Mouse (Mus musculus): Measurements from ENCODE around the gene Elf2. TPM values are rescaled to one million over a fixed set of nuclear protein-coding genes. Genes with fewer than 3 reads are reported as not detected.
"Not testable (repeated sequence)": the region's sequence is repeated elsewhere in the genome, so short reads cannot be mapped to it uniquely, and the experiment has no call there.

The Elf2 gene
- total and polyA plus RNA-seq, 3 experiments, result 25.6 to 56.9 (median 55.7) TPM

- H3K4me1 ChIP-seq (ENCODE audit: control insufficient read depth, insufficient read depth, low read length), result peaks cover 10% of the 10 kb centered on the region
- H3K9ac ChIP-seq (ENCODE audit: low read depth, low read length), result no peak overlapping the region
- H3K36me3 ChIP-seq (ENCODE audit: control insufficient read depth, insufficient read depth, low read length), result no peaks in the 10 kb centered on the region
- H3K79me2 ChIP-seq (replicated peaks; ENCODE audit: control insufficient read depth, insufficient read depth, low read length), result peaks cover 5% of the 10 kb centered on the region
- WGBS, result 83% methylated on average over 7 of the region's 7 CpGs
- DNase-seq, result no peak
- TF ChIP-seq EP300 (IDR thresholded peaks at IDR 0.05; ENCODE audit: insufficient read depth, low read depth, low read length), result no peak
- no peak for TF ChIP-seq CTCF (IDR thresholded peaks at IDR 0.05)
- intact Hi-C loops (cut with DNase I), result no loop called here
- no peak overlapping the region for H3K27ac ChIP-seq
- H3K27me3 ChIP-seq (ENCODE audit: control insufficient read depth, insufficient read depth, low read length), result no peaks in the 10 kb centered on the region
- H3K4me3 ChIP-seq, result no peak overlapping the region
Observed at GRCm38 (mm10) chr3:51322326-51322725, 18.1 kb downstream of the Elf2 start.

- H3K79me2 ChIP-seq (replicated peaks; ENCODE audit: control insufficient read depth, insufficient read depth, low read length), result peaks cover 5% of the 10 kb centered on the region
- no peak overlapping the region for H3K27ac ChIP-seq
- DNase-seq, result no peak
- 94% methylated on average over 5 of the region's 5 CpGs for WGBS
- no peak overlapping the region for H3K4me3 ChIP-seq
- H3K27me3 ChIP-seq (ENCODE audit: control insufficient read depth, insufficient read depth, low read length), result no peaks in the 10 kb centered on the region
- no peak overlapping the region for H3K9ac ChIP-seq (ENCODE audit: low read depth, low read length)
- intact Hi-C loops (cut with DNase I), result no loop called here
- no peaks in the 10 kb centered on the region for H3K36me3 ChIP-seq (ENCODE audit: control insufficient read depth, insufficient read depth, low read length)
- TF ChIP-seq CTCF (IDR thresholded peaks at IDR 0.05) (no peak), EP300 (IDR thresholded peaks at IDR 0.05; ENCODE audit: insufficient read depth, low read depth, low read length) (no peak), POLR2A (IDR thresholded peaks at IDR 0.05; ENCODE audit: insufficient read depth, low read depth, low read length) (no peak)
- peaks cover 4% of the 10 kb centered on the region for H3K4me1 ChIP-seq (ENCODE audit: control insufficient read depth, insufficient read depth, low read length)
Observed at GRCm38 (mm10) chr3:51321141-51321540, 19.3 kb downstream of the Elf2 start.

- H3K27me3 ChIP-seq (ENCODE audit: control insufficient read depth, insufficient read depth, low read length); H3K27ac ChIP-seq; DNase-seq; intact Hi-C loops (cut with DNase I); H3K79me2 ChIP-seq (replicated peaks; ENCODE audit: control insufficient read depth, insufficient read depth, low read length); H3K4me3 ChIP-seq; H3K4me1 ChIP-seq (ENCODE audit: control insufficient read depth, insufficient read depth, low read length); H3K36me3 ChIP-seq (ENCODE audit: control insufficient read depth, insufficient read depth, low read length); H3K9ac ChIP-seq (ENCODE audit: low read depth, low read length): not testable (repeated sequence)
- 84% methylated on average over 3 of the region's 3 CpGs for WGBS
- peak; percentile 58 for TF ChIP-seq CTCF (IDR thresholded peaks at IDR 0.05)
Observed at GRCm38 (mm10) chr3:51318053-51318452, 22.4 kb downstream of the Elf2 start.

- no peak for DNase-seq
- intact Hi-C loops (cut with DNase I), result no loop called here
- peaks cover 1% of the 10 kb centered on the region for H3K79me2 ChIP-seq (replicated peaks; ENCODE audit: control insufficient read depth, insufficient read depth, low read length)
- no peak overlapping the region for H3K9ac ChIP-seq (ENCODE audit: low read depth, low read length)
- no peak overlapping the region for H3K4me3 ChIP-seq
- TF ChIP-seq EP300 (IDR thresholded peaks at IDR 0.05; ENCODE audit: insufficient read depth, low read depth, low read length) (no peak), POLR2A (IDR thresholded peaks at IDR 0.05; ENCODE audit: insufficient read depth, low read depth, low read length) (no peak), CTCF (IDR thresholded peaks at IDR 0.05) (no peak)
- no peaks in the 10 kb centered on the region for H3K27me3 ChIP-seq (ENCODE audit: control insufficient read depth, insufficient read depth, low read length)
- 60% methylated on average over 10 of the region's 10 CpGs for WGBS
- H3K27ac ChIP-seq, result no peak overlapping the region
- peaks cover 4% of the 10 kb centered on the region for H3K4me1 ChIP-seq (ENCODE audit: control insufficient read depth, insufficient read depth, low read length)
- H3K36me3 ChIP-seq (ENCODE audit: control insufficient read depth, insufficient read depth, low read length), result no peaks in the 10 kb centered on the region
Observed at GRCm38 (mm10) chr3:51316876-51317275, 23.6 kb downstream of the Elf2 start.

GRCm38 (mm10) chr3:51311638-51312037 is 28.8 kb downstream of the Elf2 start:
- no peaks in the 10 kb centered on the region for H3K36me3 ChIP-seq (ENCODE audit: control insufficient read depth, insufficient read depth, low read length)
- intact Hi-C loops (cut with DNase I), result no loop called here
- no peak for DNase-seq
- no peak overlapping the region for H3K9ac ChIP-seq (ENCODE audit: low read depth, low read length)
- no peak overlapping the region for H3K27ac ChIP-seq
- WGBS, result 52% methylated on average over 9 of the region's 9 CpGs
- no peaks in the 10 kb centered on the region; the same call in 1 of the 2 replicates for H3K79me2 ChIP-seq (replicated peaks; ENCODE audit: control insufficient read depth, insufficient read depth, low read length)
- no peaks in the 10 kb centered on the region for H3K27me3 ChIP-seq (ENCODE audit: control insufficient read depth, insufficient read depth, low read length)
- no peak for TF ChIP-seq EP300 (IDR thresholded peaks at IDR 0.05; ENCODE audit: insufficient read depth, low read depth, low read length)
- H3K4me1 ChIP-seq (ENCODE audit: control insufficient read depth, insufficient read depth, low read length), result peaks cover 6% of the 10 kb centered on the region
- no peak overlapping the region for H3K4me3 ChIP-seq

GRCm38 (mm10) chr3:51310098-51310497 is 30.4 kb downstream of the Elf2 start:
- no peaks in the 10 kb centered on the region; the same call in 1 of the 2 replicates for H3K79me2 ChIP-seq (replicated peaks; ENCODE audit: control insufficient read depth, insufficient read depth, low read length)
- intact Hi-C loops (cut with DNase I), result no loop called here
- H3K4me3 ChIP-seq, result no peak overlapping the region
- no peaks in the 10 kb centered on the region for H3K36me3 ChIP-seq (ENCODE audit: control insufficient read depth, insufficient read depth, low read length)
- no peak overlapping the region for H3K9ac ChIP-seq (ENCODE audit: low read depth, low read length)
- DNase-seq, result no peak
- H3K4me1 ChIP-seq (ENCODE audit: control insufficient read depth, insufficient read depth, low read length), result peaks cover 6% of the 10 kb centered on the region
- H3K27me3 ChIP-seq (ENCODE audit: control insufficient read depth, insufficient read depth, low read length), result no peaks in the 10 kb centered on the region
- peak overlapping the region; percentile 31; the same call in 1 of the 2 replicates for H3K27ac ChIP-seq
- WGBS, result 25% methylated on average over 7 of the region's 7 CpGs
- TF ChIP-seq CTCF (IDR thresholded peaks at IDR 0.05), result no peak
- no peak for TF ChIP-seq POLR2A (IDR thresholded peaks at IDR 0.05; ENCODE audit: insufficient read depth, low read depth, low read length)
- no peak for TF ChIP-seq EP300 (IDR thresholded peaks at IDR 0.05; ENCODE audit: insufficient read depth, low read depth, low read length)

All from heart, adult 2 months (tissue).